Mouse (Mus musculus) olfactory bulb, adult 2 months (tissue): Measurements from ENCODE around the gene Sycp2.

Experiments used
- CTCF ChIP-seq: fragments of 200-500 bp; IDR thresholded peaks from 2 replicates; pipeline ENCODE4 v1.5.1; 2012; ENCODE audit warnings: low read depth, mild to moderate bottlenecking, low read length, moderate library complexity; ENCODE audit not compliant: insufficient read depth
- POLR2A ChIP-seq: fragments of 200-500 bp; IDR thresholded peaks from 2 replicates; pipeline ENCODE4 v1.6.1; 2012; ENCODE audit warnings: mild to moderate bottlenecking, low read depth, low read length, moderate library complexity; ENCODE audit not compliant: insufficient read depth

DNA sequence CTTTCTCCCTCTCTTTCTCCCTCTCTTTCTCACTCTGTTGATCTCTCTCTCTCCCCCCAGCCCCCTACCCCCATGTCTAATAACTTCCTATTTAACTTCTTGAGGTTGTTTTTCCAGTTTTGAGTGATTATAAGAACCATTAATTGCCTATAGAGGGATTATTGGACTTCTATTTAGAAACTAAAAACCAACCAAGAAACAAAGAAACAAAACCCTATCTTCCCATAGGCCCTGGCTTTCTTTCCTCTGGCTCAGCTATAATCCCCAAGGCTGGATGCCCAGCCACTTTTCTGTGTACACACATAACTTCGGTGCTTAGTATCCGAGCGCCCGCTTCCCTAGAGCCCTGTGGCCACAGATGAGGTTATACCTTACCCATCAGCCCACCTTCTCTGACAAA lies 22.7 kb upstream of the Sycp2 start, which contains the start of gene Cdh26:
- TF ChIP-seq POLR2A (no peak), CTCF (no peak)
